Mouse (Mus musculus) telencephalon, adult 2 months (tissue): ENCODE data around the gene 9430015G10Rik.

Experiments
- DNase-seq: peaks from one replicate; pipeline ENCODE4 v3.0.0-alpha.2; 2011; ENCODE audit warnings: low read depth, low spot score

9430015G10Rik gene

GRCm38 (mm10) chr4:156171828-156172227, 62.0 kb downstream of the 9430015G10Rik start:
- no peak for DNase-seq
